Mouse (Mus musculus) C2C12 (cell line): ENCODE data around the gene Pigm. TPM values are rescaled to one million over a fixed set of nuclear protein-coding genes. Genes with fewer than 3 reads are reported as not detected.
A peak's percentile ranks its signal among the peaks of the same experiment; 100 is the strongest.

Experiments used
- H3K27me3 ChIP-seq: one replicate; pipeline ENCODE4 v1.6.1; 2011; ENCODE audit not compliant: control insufficient read depth, insufficient read depth, insufficient read length
- H3K36me3 ChIP-seq: one replicate; pipeline ENCODE4 v1.6.1; 2011; ENCODE audit not compliant: control insufficient read depth, insufficient read depth
- H3K4me3 ChIP-seq: one replicate; pipeline ENCODE4 v1.5.1; 2011; ENCODE audit warnings: mild to moderate bottlenecking, control low read depth; ENCODE audit not compliant: poor library complexity, insufficient read depth, severe bottlenecking
- H3K79me2 ChIP-seq: one replicate; pipeline ENCODE4 v1.6.1; 2011; ENCODE audit not compliant: control insufficient read depth, insufficient read depth
- H3K79me3 ChIP-seq: one replicate; pipeline ENCODE4 v1.6.1; 2011; ENCODE audit warnings: low read depth, control low read depth
- H3ac ChIP-seq: one replicate; pipeline ENCODE3; 2011; ENCODE audit warnings: low read depth; ENCODE audit not compliant: control insufficient read depth, insufficient read length
- CEBPB ChIP-seq: IDR thresholded peaks from one replicate; pipeline ENCODE4 v1.6.1; 2011; ENCODE audit warnings: low read depth, mild to moderate bottlenecking, control low read depth, moderate library complexity
- CTCF ChIP-seq: IDR thresholded peaks from one replicate; pipeline ENCODE4 v1.5.1; 2011; ENCODE audit not compliant: control insufficient read depth, insufficient read depth, insufficient read length
- FOSL1 ChIP-seq: IDR thresholded peaks from one replicate; pipeline ENCODE4 v1.8.0; 2011; ENCODE audit warnings: mild to moderate bottlenecking, low read length; ENCODE audit not compliant: poor library complexity, insufficient read depth, severe bottlenecking
- MAX ChIP-seq: IDR thresholded peaks from one replicate; pipeline ENCODE4 v1.6.1; 2011; ENCODE audit warnings: mild to moderate bottlenecking, control low read depth
- MYOD1 ChIP-seq: IDR thresholded peaks from one replicate; pipeline ENCODE4 v1.6.1; 2011; ENCODE audit warnings: low read depth; ENCODE audit not compliant: control insufficient read depth, insufficient read length
- MYOG ChIP-seq: IDR thresholded peaks from one replicate; pipeline ENCODE4 v1.6.1; 2011; ENCODE audit not compliant: control insufficient read depth, insufficient read length; ENCODE audit errors: extremely low read depth
- USF1 ChIP-seq: IDR thresholded peaks from one replicate; pipeline ENCODE4 v1.6.1; 2011; ENCODE audit warnings: low read depth, mild to moderate bottlenecking, control low read depth, moderate library complexity
- polyA plus RNA-seq: library from polyadenylated mRNA; unstranded; fragments of >200 nt; fragmentation: generic; extraction: Trizol; gene quantifications from one replicate; pipeline ENCODE4 v1.2.1, GENCODE M21; 2012; ENCODE audit warnings: missing spikeins

Gene Pigm
- polyA plus RNA-seq, 1 experiment, result 3.8 TPM

- no peak for TF ChIP-seq MAX
- no peak for TF ChIP-seq MYOG
- TF ChIP-seq USF1, result no peak
- Histone ChIP-seq H3K36me3 (peaks cover 35% of the 10 kb centered on the region), H3K4me3 (peak overlapping the region; percentile 89), H3K79me2 (peaks cover 56% of the 10 kb centered on the region), H3K27me3 (no peaks in the 10 kb centered on the region), H3ac (peak overlapping the region; percentile 75), H3K79me3 (peaks cover 51% of the 10 kb centered on the region)
These were observed 562 bp downstream of the Pigm start for GRCm38 (mm10) chr1:172376758-172377458.

GRCm38 (mm10) chr1:172380066-172380465 is 3.7 kb downstream of the Pigm start:
- Histone ChIP-seq H3K79me3 (peaks cover 53% of the 10 kb centered on the region), H3K36me3 (peaks cover 37% of the 10 kb centered on the region)
- TF ChIP-seq CTCF, result no peak
- TF ChIP-seq USF1, result no peak
- no peak for TF ChIP-seq MYOG
- TF ChIP-seq MAX, result no peak

GRCm38 (mm10) chr1:172382090-172382489 is 5.7 kb downstream of the Pigm start:
- H3K27me3 ChIP-seq, result no peaks in the 10 kb centered on the region
- no peak overlapping the region for H3ac ChIP-seq
- H3K79me2 ChIP-seq, result peaks cover 60% of the 10 kb centered on the region
- TF ChIP-seq MYOG (no peak), FOSL1 (no peak), CTCF (no peak), MAX (no peak), MYOD1 (no peak), CEBPB (no peak), USF1 (no peak)
- peaks cover 48% of the 10 kb centered on the region for H3K79me3 ChIP-seq
- no peak overlapping the region for H3K4me3 ChIP-seq
- H3K36me3 ChIP-seq, result peaks cover 39% of the 10 kb centered on the region

More at GRCm38 (mm10) chr1:172380066-172380465, 3.7 kb downstream of the Pigm start:
- H3K4me3 ChIP-seq, result no peak overlapping the region
- H3ac ChIP-seq, result no peak overlapping the region
- peaks cover 67% of the 10 kb centered on the region for H3K79me2 ChIP-seq
- no peaks in the 10 kb centered on the region for H3K27me3 ChIP-seq

GRCm38 (mm10) chr1:172387246-172387645 is 10.9 kb downstream of the Pigm start:
- H3K4me3 ChIP-seq, result no peak overlapping the region
- H3K79me3 ChIP-seq, result no peaks in the 10 kb centered on the region
- H3K27me3 ChIP-seq, result no peaks in the 10 kb centered on the region
- peaks cover 4% of the 10 kb centered on the region for H3K36me3 ChIP-seq
- peaks cover 8% of the 10 kb centered on the region for H3K79me2 ChIP-seq
- no peak overlapping the region for H3ac ChIP-seq
- no peak for TF ChIP-seq USF1
- TF ChIP-seq MYOG, result no peak
- no peak for TF ChIP-seq CTCF

- H3K36me3 ChIP-seq, result no peaks in the 10 kb centered on the region
- TF ChIP-seq MYOG, result no peak
- no peak for TF ChIP-seq FOSL1
- no peak for TF ChIP-seq MYOD1
- no peak for TF ChIP-seq CTCF
- no peak for TF ChIP-seq MAX
- no peak for TF ChIP-seq USF1
- no peak for TF ChIP-seq CEBPB
- H3K79me3 ChIP-seq, result no peaks in the 10 kb centered on the region
- no peak overlapping the region for H3ac ChIP-seq
- H3K27me3 ChIP-seq, result no peaks in the 10 kb centered on the region
- H3K4me3 ChIP-seq, result no peak overlapping the region
- no peaks in the 10 kb centered on the region for H3K79me2 ChIP-seq
These were observed 14.4 kb downstream of the Pigm start for GRCm38 (mm10) chr1:172390769-172391168.

GRCm38 (mm10) chr1:172391807-172392581 is 15.6 kb downstream of the Pigm start:
- H3ac ChIP-seq, result no peak overlapping the region
- H3K27me3 ChIP-seq, result no peaks in the 10 kb centered on the region
- TF ChIP-seq MYOD1 (no peak), USF1 (no peak)
- H3K4me3 ChIP-seq, result no peak overlapping the region
- no peaks in the 10 kb centered on the region for H3K79me3 ChIP-seq
- no peaks in the 10 kb centered on the region for H3K36me3 ChIP-seq
- H3K79me2 ChIP-seq, result no peaks in the 10 kb centered on the region
